Mouse (Mus musculus) 3134 (cell line): ENCODE measurements around the gene Lrp1.

Source experiments
- DNase-seq: peaks from one replicate; pipeline ENCODE4 v3.0.0-alpha.2; 2011; ENCODE audit warnings: low spot score; ENCODE audit not compliant: insufficient read length; ENCODE audit errors: extremely low read depth

The Lrp1 gene

DNA sequence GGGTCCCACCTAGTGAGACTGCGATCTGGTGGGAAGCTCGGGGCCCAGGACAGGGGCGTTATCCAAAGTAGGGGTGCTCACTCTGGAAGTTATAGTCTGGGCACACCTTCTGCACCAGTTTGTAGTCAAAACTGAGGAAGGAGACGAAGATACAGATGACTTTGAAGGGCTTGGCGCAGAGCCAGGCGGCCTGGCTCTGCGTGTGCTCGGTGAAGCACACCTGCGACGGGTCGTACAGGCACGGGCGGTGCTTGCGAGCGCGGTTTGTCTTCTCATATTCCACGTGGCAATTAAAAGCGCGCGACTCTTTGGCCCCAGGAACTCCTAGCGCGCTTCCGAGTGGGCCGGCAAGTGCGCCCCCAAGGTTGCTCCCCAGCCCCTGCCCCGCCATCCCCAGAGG lies 94.9 kb downstream of the Lrp1 start:
- no peak for DNase-seq

DNA sequence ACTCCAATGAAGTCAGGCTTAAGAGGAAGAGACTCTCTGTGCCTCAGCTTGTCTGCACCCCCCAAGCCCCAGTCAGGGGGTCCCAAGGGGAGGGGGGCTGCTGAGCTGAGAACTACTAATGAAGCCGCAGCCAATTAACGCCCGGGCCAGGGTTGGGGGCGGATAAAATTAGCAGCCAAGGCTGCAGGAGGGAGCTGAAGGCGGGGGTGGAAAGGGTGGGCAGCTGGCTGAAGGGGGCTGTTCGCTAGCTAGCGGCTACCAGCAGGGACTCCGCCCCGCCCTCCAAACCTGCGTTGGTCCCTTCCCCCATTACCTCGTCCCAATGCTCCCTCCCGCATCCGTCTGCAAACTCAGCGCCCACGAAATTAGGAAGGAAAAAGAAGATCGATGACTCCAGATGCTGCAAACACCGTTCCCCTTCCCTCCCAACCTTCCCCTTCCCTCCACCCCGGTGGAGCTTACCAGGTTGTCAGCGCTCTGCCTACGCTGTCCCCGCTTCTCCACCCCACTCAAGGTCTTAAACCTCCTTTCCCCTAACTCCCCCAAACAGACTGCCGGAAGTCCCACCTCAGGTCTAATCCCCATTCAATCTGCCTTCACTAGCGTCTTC lies 96.2 kb downstream of the Lrp1 start:
- no peak for DNase-seq

DNA sequence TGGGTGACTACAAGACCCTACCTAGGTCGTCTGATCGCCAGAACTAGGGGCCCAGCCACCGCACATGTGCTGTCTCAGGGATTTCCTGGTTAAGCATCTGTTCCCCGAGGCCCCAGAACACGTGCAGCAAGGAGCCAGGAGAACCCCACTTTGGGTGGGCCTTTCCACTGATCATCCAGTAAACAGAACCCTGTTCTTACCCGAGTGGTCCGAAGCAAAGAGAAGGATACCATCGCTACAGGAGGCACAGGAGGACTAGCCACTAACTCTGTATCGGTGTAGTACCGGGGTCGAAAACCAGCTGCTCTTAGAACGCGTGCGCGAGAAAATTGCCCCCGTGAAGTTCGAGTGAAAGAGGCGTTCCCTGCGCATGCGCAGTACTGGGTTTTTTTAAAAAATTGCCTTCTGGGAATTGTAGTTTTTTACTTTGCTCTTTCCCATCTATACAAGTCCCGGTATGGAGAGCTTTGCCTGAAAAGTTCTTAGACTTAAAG lies 98.8 kb downstream of the Lrp1 start, which contains the start of gene Shmt2:
Gene Shmt2, minus strand, starts transcription at position 357 of the 494 bp plus-strand sequence.
- peak; percentile 71 for DNase-seq

DNA sequence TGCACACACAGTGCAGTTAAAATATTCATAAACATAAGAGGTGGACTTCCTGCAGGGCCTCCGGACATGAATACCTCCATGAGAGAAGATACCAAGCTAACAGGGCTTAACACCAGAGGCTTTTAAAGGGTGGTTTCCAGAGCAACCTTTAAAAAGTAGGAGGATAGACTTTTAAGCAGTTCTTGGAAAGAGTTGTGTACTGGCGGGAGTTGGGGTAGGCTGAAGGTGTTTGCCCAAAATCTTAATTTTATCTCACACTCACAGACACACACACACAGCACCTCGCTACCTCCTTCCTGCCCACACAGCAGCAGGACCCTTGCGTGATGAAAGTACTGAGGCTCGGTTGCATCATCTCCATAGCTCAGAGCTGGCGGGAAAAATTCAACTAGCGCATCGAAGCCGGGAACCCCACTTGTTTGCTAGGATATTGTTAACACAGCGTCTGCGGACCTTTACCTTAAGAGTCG lies 99.3 kb downstream of the Lrp1 start:
- no peak for DNase-seq

DNA sequence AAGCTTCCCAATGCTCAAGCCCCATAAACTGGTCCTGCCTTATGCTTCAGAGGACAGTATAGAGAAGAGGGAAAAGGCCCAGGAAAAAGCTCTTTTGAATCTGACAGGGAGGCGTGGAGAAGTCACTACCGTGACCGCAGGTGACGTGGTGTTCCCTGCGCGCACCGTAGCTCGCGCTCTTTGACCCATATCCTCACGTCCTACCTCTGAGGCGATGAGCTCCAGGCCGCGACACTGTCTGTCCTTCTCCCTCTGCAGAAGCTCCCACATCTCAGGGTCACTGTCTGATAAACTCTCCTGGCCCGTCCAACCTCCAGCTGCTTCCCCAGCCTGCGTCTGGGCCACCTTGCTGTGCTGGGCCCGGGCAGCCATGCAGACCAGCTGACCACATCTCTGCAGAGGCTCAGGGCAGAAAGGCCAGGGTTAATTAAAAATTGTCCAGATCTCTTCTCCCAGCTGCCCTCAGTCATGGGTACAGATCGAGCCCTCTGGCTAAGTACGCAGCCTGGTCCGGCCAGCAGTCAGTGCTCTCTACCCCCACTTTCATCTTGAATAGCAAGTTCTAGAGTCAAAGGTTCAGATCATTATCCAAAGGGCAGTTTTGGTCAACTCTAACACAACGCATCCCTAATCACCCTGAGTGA lies 100.1 kb downstream of the Lrp1 start:
- DNase-seq, result no peak

DNA sequence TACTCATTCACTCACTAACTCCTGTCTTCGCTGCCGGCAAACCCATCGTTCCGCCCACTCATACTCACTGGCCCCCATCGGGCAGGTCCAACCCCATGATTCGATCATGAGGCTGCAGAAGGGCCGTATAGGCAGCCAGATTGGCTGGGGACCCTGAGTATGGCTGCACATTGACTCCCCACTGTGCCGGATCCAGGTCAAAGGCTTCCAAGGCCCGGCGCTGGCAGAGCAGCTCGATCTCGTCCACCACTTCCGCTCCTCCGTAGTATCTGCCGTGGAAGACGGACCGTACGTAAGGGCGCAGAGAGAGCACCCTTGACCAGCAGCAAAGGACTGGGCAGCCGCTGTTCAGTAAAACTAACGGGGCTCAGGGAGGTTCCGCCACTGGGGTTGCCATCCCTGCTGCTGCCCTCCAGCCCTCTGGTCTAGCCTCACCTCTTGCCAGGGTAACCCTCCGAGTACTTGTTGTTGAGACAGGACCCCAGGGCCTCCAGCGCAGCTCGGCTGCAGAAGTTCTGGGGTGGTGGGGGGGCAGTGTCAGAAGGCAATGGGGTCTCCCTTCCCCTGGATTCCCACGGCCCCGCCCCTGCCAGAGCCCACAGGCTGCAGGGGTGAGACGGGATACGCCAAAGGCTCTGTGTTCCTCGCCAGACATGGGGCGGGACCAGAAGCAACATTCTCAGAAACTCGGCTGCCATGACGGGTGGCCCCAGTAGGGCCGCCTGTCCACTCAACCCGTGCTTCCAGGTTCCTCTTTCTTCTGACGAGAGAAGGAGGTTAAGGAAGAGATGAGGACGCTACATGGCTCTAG lies 100.8 kb downstream of the Lrp1 start:
- no peak for DNase-seq

DNA sequence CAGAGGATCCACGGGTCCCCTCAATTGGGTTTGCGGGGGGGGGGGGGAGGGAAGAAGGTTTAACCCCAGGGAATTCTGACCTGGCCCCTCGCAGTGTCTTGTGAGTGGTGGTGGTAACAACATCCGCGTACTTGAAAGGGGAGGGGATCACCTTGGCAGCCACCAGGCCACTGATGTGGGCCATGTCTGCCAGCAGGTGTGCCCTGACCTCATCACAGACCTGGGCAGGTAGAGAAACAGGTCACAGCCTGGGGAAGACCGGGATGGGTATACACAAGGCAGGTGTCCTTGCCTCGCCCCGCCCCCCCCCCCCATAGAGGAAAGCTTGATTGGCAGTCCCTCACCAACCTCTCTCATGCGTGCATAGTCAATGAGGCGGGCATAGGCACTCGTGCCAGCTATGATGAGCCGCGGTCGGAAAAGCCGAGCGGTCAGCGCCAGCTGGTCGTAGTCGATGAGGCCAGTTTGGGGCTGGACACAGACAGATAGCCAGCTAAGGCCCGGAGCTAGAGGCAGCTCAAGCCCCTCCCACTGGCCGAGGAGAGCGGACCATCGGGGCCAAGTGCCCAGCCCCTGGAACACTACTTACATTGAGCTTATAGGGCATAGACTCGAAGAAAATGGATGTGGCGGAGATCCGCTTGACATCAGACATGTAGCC lies 101.8 kb downstream of the Lrp1 start:
- no peak for DNase-seq

DNA sequence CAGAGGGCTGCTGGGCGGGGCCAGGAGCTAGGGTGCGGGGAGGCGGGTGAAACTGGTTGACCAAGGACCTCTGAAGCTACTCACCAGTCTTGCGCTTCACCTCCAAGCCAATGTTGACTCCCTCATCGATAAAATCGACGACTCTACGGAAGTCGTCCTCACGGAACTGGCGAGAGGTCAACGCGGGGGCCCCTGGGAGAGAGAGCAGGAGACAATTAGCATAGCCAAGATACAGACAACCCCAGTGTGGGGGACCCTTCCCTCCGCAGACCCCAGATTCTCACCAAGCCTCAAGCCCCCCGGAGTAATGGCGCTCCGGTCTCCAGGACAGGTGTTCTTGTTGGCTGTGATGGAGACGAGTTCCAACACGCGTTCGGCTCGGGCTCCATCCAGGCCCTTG lies 103.0 kb downstream of the Lrp1 start:
- no peak for DNase-seq

DNA sequence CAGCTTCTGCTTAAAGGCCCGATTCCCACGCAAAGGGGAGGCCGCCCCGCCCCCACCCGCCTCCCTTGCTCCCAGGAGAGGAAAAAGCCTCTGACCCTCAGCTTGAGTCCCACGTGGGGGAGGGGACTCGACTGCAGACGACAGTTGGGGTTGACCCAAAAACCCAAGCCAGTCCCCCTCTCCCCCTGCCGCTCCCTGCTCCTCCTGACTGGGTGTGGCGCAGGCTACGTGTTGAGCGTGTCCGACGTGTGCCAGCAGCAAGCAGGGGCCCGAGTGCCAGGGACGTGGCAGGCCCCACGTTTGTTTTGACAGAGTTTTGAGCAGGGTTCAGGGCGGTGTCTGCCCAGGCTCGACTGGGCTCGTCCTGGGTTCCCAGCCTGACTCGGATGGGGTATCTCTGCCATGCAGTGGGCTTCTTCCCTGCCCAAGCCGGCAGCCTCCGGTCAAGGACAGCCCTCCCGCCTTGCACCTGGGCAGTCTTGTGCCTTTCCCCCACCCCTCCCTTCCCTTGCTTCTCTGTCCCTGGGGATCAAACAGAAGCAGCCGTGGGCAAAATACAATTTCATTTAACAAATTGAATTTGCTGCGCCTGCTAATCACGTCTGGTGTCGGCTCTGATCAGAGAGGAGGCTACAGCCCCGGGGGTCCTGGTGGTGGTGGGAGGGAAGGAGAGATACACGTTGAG lies 104.2 kb downstream of the Lrp1 start:
- no peak for DNase-seq

DNA sequence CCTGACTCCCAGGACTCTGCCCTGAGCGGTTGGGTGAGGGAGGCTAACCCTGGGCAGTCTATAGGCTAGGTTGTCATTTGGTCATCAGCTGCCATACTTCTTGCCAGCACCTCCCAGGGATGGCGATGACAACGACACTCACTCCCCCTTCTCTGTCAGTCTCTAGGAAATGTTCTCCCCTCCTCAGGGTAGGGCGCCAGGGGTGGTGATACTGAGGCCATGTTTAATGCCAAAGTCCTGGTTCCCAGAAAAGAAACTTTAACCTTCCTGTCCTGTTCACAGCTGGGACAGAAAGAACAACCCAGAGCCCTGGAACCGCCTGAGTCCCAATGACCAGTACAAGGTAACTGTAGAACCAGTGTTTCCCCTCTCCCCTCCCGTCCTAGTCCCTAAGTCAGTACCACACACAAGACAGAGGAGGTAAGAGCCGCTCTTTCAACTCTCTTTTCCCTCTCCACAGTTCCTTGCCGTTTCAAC lies 104.9 kb downstream of the Lrp1 start:
- no peak for DNase-seq

DNA sequence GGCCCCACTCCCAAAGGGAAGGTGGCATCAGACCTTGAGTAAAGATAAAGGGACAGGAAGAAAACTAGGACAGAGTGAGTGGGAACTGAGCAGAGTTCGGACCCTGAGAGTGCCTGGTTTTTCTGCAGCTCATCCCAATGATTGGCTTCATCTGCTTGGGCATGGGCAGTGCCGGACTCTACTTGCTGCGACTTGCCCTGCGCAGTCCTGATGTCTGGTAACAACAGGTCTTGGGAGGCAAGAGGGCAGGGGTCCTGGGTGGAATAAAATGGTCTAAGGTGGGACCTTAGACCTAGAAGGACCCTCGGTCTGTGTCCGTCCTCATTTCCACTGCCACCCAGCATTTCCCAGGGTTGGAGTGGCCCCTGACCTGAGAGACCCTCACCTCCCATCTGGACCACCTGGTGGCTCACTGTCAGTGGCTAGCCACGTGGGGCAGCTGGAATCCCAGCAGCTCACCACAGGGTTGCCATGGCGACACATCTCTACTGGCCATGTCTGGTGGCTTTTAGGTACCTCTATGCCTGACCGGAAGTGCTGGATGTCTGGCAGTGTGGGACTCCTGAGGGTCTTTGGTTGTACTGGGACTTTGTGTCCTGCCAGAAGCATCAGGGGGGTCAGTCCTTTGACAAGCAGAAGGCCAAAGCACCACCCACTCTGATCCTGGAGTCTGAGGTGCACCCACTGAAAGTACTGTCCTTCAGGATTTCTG lies 105.5 kb downstream of the Lrp1 start:
- DNase-seq, result no peak

DNA sequence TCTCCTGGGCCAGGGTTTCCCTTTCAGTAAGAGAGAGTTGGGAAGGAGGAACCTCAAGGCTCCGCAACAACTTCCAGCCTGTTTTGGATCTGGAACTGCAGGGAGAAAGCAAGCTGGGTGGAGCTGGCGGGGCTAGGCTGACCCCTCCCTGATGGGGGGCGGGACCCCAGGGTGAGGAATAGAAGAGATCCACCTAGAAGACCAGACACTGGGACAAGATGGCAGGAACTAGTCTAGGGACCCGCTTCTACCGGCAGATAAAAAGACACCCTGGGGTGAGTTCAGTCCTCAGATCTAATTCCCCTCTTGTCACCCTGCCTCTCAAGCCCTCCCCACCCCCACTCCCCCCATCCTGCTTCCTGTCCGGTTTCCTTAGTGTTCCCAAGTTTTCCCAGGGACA lies 106.2 kb downstream of the Lrp1 start, which contains the start of gene Ndufa4l2:
Gene Ndufa4l2, plus strand, starts transcription at position 204 of the 400 bp plus-strand sequence.
- DNase-seq, result no peak

DNA sequence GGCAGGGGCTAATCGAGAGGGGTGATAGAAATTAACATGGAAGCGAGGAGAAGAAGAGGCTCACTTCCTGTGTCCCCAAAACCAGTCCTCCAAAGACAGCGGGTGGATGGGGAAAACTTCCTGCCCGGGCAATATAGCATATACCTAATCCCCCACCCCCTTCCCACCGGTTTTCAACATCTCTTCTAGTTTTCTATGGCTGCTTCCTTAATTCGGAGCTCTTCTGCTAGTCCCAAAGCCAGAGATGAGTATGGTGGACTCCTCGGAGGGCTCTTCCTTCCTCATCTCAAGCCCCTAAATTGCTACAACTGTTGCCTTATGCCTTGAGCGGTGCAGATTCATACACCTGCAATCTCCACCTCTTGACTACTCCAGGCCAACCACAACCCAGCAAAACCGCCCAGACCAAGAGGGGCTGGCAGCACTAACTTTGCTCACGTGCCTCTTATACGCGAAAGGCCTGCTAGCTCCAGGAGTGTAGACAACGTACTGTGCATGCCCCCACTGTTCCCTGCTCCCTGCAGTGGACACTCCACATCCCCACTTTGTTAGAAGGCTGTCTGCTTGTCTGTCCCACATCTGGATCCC lies 106.7 kb downstream of the Lrp1 start:
- DNase-seq, result no peak

DNA sequence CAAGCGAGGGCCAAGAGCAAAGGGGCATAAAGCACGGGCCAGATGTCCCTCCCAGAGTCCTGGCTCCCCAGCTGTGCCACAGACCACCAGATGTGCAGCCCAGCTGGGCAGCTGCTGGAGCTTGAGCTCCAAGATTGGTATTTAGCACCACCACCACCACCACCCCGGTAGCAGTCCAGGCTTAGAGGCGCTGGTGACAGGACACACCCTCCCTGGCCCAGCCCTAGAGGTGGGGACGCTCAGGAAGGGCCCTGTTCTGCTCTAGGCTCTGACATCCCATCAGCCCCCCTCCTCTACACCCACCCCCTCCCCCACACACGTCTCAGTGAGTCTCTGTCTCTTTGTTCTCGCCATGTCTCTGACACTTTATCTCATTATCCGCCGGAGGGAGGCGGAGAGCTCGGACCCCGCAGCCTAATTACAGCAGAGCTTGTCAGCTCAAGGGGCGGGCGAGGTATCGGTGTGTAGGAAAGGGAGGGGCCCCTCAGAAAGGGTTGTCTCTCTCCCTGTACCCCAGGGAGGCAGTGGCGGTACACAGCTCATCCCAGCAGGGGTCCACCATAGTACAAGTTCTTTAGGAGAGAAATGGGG lies 107.4 kb downstream of the Lrp1 start:
- peak; percentile 43 for DNase-seq

DNA sequence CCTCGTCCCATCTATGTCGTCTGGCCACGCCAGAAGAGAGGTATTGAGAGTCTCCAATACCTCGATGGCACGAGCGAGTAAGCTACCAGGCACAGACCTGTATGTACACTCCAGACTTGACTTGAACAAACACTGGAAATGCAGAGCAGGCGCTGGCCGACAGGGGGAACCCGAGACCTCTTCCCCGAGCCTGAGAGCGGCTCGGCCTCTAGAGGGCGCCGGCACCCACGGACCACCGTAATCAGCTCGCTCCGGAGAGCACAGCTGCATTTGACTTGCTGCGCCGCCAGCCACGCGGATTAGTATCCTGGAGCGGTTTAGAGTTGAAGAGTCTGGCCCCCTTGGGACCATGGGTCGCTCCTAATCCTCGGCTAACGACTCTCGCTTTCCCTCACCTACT lies 108.1 kb downstream of the Lrp1 start:
- DNase-seq, result peak; percentile 93

DNA sequence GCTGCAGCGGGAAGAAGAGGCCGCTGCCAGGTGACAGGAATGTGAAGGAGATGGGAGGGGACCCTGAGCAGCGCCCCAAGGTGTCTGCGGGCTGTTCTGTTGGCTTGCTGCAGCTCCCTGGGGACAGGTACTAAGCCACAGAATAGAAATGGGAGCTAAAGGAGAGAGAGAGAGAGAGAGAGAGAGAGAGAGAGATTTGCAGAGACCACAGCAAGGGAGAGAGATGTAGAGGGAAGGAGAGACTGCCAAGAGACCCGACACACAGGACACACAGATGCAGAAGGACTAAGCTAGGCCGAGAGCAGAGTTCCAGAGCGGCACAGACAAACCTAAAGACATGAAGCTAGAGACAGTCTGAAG lies 108.7 kb downstream of the Lrp1 start:
- DNase-seq, result no peak

DNA sequence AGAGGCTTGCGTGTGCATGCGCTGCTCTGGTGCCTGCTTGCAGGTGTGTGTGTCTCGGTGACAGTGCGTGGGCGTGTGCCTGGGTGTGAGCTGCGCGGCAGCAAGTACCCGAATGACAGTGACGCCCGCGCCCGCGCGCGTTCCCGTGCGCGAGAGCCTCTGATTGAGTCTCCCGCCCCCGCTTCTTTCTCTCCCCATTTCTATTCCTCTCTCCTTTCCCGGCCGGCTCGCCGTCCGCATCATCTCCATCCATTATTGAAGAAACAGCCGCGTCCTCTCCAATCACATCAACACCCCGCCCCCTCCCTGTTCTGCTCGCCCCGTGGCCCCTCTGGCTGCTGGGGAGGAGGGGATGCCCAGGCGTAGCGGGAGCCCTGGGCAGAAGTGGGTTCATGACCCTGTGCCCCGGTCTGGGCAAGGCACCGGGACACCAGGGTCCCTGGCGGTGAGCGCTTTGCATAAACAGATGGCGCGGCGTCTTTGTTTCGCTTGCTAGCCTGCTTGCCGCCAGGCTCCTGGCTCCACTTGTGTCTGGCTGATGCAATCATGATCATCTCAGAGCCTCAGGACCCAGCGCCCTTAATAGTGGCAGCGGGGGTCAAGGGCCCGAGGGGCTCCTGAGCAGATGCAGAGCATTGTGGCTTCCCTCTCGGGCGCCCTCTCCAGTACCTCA lies 109.2 kb downstream of the Lrp1 start:
- DNase-seq, result peak; percentile 74

DNA sequence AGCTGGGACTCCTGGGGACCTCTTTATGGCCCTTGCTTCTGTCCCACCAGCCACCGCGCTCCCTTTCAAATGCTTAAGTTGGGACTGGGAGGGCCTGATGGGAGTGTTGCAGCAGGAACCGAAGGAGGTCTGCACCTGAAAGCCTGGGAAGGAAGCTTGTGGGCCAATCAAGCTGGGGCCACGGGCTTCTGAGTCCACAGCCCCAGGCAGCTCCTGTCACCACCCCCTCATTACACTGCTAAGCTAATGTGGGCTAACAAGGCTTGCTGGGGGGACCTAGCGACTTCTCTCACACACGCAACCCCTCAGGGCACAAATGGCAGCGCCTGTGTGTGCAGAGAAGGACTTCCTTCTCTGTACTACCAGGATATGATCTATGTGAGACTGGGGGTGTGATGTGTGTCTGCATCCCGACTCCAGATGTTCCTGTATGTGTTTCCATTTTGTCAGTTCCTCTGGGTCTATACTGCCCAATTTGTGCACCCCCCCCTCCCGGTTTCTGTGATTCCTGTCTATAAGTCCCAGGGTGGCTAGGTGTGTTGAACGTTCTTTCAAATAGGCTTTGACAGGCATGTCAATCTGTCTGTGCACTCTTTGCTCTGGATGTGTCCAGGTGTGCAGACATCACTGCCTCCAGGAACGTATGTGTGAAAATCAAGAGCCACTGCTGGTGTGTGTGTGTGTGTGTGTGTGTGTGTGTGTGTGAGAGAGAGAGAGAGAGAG lies 109.9 kb downstream of the Lrp1 start:
- DNase-seq, result no peak
